Mouse (Mus musculus) R1 (cell line): ENCODE data around the gene Prdm5.

Experiments used
- DNase-seq: peaks from one replicate; pipeline ENCODE4 v3.0.0-alpha.2; 2018; ENCODE audit warnings: low read depth, low spot score

Prdm5 gene

GRCm38 (mm10) chr6:65831443-65831842 lies 52.7 kb downstream of the Prdm5 start:
- no peak for DNase-seq

- DNase-seq, result no peak
Measured at GRCm38 (mm10) chr6:65834013-65834412, 55.2 kb downstream of the Prdm5 start.

- DNase-seq, result no peak
Measured at GRCm38 (mm10) chr6:65842579-65842978, 63.8 kb downstream of the Prdm5 start.

GRCm38 (mm10) chr6:65849127-65849526 lies 70.3 kb downstream of the Prdm5 start:
- peak; percentile 44 for DNase-seq

- no peak for DNase-seq
Measured at GRCm38 (mm10) chr6:65849687-65850086, 70.9 kb downstream of the Prdm5 start.

GRCm38 (mm10) chr6:65850221-65850620 lies 71.4 kb downstream of the Prdm5 start:
- no peak for DNase-seq

- DNase-seq, result no peak
Measured at GRCm38 (mm10) chr6:65854020-65854419, 75.2 kb downstream of the Prdm5 start.

GRCm38 (mm10) chr6:65854585-65854984 lies 75.8 kb downstream of the Prdm5 start:
- peak; percentile 69 for DNase-seq

- DNase-seq, result no peak
Measured at GRCm38 (mm10) chr6:65860609-65861008, 81.8 kb downstream of the Prdm5 start.

- DNase-seq, result no peak
Measured at GRCm38 (mm10) chr6:65862836-65863235, 84.0 kb downstream of the Prdm5 start.

- no peak for DNase-seq
Measured at GRCm38 (mm10) chr6:65864233-65864632, 85.4 kb downstream of the Prdm5 start.

- DNase-seq, result no peak
Measured at GRCm38 (mm10) chr6:65864919-65865318, 86.1 kb downstream of the Prdm5 start.

- DNase-seq, result no peak
Measured at GRCm38 (mm10) chr6:65865861-65866260, 87.1 kb downstream of the Prdm5 start.

GRCm38 (mm10) chr6:65871754-65872278 lies 93.0 kb downstream of the Prdm5 start:
- no peak for DNase-seq

GRCm38 (mm10) chr6:65878300-65878699 lies 99.5 kb downstream of the Prdm5 start:
- DNase-seq, result no peak

- no peak for DNase-seq
Measured at GRCm38 (mm10) chr6:65888835-65889234, 110.0 kb downstream of the Prdm5 start.

GRCm38 (mm10) chr6:65892045-65892660 lies 113.4 kb downstream of the Prdm5 start:
- DNase-seq, result no peak

- no peak for DNase-seq
Measured at GRCm38 (mm10) chr6:65906657-65907182, 127.9 kb downstream of the Prdm5 start.

GRCm38 (mm10) chr6:65915421-65915820 lies 136.6 kb downstream of the Prdm5 start:
- DNase-seq, result no peak

- no peak for DNase-seq
Measured at GRCm38 (mm10) chr6:65921703-65922102, 142.9 kb downstream of the Prdm5 start.

GRCm38 (mm10) chr6:65923501-65924084 lies 144.8 kb downstream of the Prdm5 start:
- DNase-seq, result no peak

- no peak for DNase-seq
Measured at GRCm38 (mm10) chr6:65925737-65926333, 147.0 kb downstream of the Prdm5 start.

GRCm38 (mm10) chr6:65930523-65930922 lies 151.7 kb downstream of the Prdm5 start:
- DNase-seq, result no peak
